Mouse (Mus musculus) bone marrow macrophage, adult 2 months (primary cell): Measurements from ENCODE around the gene Rap1gds1.

ENCODE experiments used
- CTCF ChIP-seq: IDR thresholded peaks from 2 replicates; pipeline ENCODE4 v1.5.1; 2012; ENCODE audit warnings: low read depth, mild to moderate bottlenecking, low read length, moderate library complexity
- POLR2A ChIP-seq: IDR thresholded peaks from 2 replicates; pipeline ENCODE4 v1.6.1; 2012; ENCODE audit warnings: mild to moderate bottlenecking, low read depth, low read length, borderline replicate concordance

DNA sequence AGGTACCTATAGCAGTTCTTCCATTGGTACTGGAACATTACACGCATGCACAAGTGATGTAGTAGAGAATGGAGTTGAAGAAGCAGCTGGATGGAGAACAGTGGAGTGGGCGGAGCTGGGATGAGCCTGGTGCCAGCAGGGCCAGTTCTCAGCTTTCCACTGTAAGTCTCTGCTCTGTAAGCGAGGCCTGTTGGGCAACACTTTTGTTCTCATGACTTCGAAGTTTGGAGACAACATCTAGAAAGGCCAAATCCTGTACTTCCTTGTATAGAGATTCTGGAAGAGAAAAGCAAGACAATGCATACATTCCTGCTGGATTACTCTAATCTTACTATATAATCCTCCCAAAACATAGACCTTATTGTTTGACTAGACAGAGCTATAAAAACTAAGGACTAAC is 147.6 kb downstream of the Rap1gds1 start:
- no peak for TF ChIP-seq CTCF
- no peak for TF ChIP-seq POLR2A
